Mouse (Mus musculus): ENCODE data around the gene Mrpl12.
A peak's percentile ranks its signal among the peaks of the same experiment; 100 is the strongest.

Mrpl12 gene

GRCm38 (mm10) chr11:120538485-120538884 is 54.1 kb downstream of the Mrpl12 start:
- peak; percentile 58 for DNase-seq (ENCODE audit: low spot score)
